Mouse (Mus musculus) left cerebral cortex, postnatal 4 days (tissue): ENCODE data around the gene Pced1b. TPM values are rescaled to one million over a fixed set of nuclear protein-coding genes. Genes with fewer than 3 reads are reported as not detected.
"Not testable (repeated sequence)": the region's sequence is repeated elsewhere in the genome, so short reads cannot be mapped to it uniquely, and the experiment has no call there.

Source experiments
- DNase-seq: peaks from one replicate; pipeline ENCODE4 v3.0.0-alpha.2; 2022
- intact Hi-C: fragments of 180-260 bp; cut with DNase I; formaldehyde crosslinking; loops from one replicate; pipeline ENCODE4 v1.15.1; 2025
- total RNA-seq, 2 experiments: library from RNA; stranded (reverse); gene quantifications; 2 replicates each; pipeline ENCODE4 v1.2.3; 2021

Gene Pced1b
- total RNA-seq, result 1 to 10 TPM; 9.4 to 9.6 TPM

GRCm38 (mm10) chr15:97246911-97247790 lies at the start of gene Pced1b, which contains the start of gene Amigo2:
Gene Pced1b (plus strand): TSS chr15:97247107.
Gene Amigo2 (minus strand): TSS chr15:97247287.
- intact Hi-C loops, result no loop called here
- peak; percentile 53 for DNase-seq

GRCm38 (mm10) chr15:97204889-97205288 lies 42.0 kb upstream of the Pced1b start:
- no peak for DNase-seq
- intact Hi-C loops, result no loop called here

- intact Hi-C loops, result no loop called here
- no peak for DNase-seq
These were observed 41.1 kb upstream of the Pced1b start for GRCm38 (mm10) chr15:97205776-97206175.

- intact Hi-C loops, result no loop called here
- DNase-seq, result no peak
These were observed 40.4 kb upstream of the Pced1b start for GRCm38 (mm10) chr15:97206506-97206905.

GRCm38 (mm10) chr15:97209754-97210153 lies 37.2 kb upstream of the Pced1b start:
- intact Hi-C loops, DNase-seq: not testable (repeated sequence)

GRCm38 (mm10) chr15:97212501-97213477 lies 34.1 kb upstream of the Pced1b start:
- intact Hi-C loops, result no loop called here
- DNase-seq, result no peak

- intact Hi-C loops, result no loop called here
- no peak for DNase-seq
These were observed 30.1 kb upstream of the Pced1b start for GRCm38 (mm10) chr15:97216843-97217242.

DNA sequence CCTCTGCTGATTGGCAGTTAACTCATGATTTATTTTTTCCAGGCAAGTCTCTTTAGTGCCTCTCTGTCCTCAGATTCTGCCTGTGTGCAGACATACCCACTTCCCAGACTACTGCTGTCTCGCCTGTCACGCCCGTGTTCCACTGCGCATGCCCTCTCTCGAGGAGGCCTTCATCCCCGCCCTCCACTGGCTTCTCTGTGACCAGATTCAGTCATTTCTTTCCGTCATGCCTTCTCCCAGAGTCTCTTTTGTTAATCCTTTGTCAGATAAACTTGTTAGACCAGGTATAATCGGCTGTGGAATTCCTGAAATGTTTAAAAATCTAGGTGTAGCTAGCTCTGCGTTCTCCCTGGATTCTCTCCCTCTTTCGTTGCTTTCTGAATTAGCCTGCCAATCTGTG lies 23.5 kb upstream of the Pced1b start:
- intact Hi-C loops, result no loop called here
- no peak for DNase-seq

GRCm38 (mm10) chr15:97224003-97224402 lies 22.9 kb upstream of the Pced1b start:
- intact Hi-C loops, result no loop called here
- DNase-seq, result no peak

GRCm38 (mm10) chr15:97229494-97230077 lies 17.3 kb upstream of the Pced1b start:
- no peak for DNase-seq
- intact Hi-C loops, result no loop called here

DNA sequence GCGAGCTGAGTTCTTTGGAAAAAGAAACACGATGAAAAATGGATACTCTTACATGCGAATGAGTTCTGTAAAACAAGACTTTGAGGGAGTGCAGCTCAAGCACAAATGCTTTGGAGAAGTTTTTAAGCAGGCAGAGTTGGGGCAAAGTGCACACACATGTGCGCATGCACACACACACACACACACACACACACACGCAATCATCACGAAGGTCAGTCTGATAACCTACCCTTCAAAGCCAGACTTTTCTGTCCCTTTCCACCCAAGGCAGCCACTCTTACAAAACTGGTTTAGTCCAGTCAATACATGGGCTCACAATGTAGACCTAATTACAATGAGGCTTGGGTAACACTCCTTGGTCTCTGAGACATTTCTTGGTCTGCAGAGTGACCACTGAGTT lies 12.8 kb upstream of the Pced1b start:
- DNase-seq, result no peak
- intact Hi-C loops, result no loop called here

GRCm38 (mm10) chr15:97235183-97235582 lies 11.7 kb upstream of the Pced1b start:
- peak; percentile 58 for DNase-seq
- intact Hi-C loops, result no loop called here

DNA sequence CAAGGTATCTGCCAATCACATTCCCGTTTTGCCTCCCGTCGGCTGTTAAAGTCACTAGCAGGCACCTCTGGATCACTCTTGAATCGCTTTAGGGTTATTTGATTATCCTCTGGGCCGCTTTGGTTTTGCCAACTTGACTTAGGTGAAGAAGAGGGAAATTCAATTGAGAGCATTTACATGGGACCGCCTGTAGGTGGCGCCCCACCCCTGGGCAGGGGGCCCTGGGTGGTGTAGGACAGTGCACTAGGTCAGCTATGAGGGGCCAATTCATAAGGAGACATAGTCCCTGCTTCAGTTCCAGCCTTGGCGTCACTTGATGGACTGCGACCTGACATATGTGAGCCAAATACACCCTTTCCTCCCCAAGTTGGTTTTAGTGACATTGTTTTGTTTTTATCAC lies 10.0 kb upstream of the Pced1b start:
- intact Hi-C loops, result no loop called here
- no peak for DNase-seq

GRCm38 (mm10) chr15:97245392-97245791 lies 1.5 kb upstream of the Pced1b start:
- DNase-seq, result no peak
- intact Hi-C loops, result no loop called here

DNA sequence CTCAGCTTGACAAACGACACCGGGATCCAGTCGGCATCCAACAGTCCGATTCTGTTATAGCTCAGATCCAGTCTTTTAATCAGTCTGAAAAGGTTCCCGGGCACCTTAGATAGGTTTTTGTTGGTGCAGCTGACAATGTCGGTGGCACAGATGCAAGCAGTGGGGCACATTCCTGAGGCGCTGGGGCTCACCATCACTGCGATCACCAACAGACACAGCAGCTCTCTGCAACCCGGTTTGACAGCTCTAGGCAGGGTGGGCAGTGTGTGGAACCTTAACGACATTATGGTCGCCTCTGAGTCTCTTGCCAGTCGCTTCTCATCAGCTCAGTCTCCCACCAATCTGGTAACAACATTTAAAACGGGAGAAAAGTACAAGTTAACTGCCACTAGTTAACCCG lies 651 bp upstream of the Pced1b start:
- intact Hi-C loops, result no loop called here
- no peak for DNase-seq

- intact Hi-C loops, result no loop called here
- DNase-seq, result no peak
These were observed 869 bp downstream of the Pced1b start for GRCm38 (mm10) chr15:97247791-97248161.

DNA sequence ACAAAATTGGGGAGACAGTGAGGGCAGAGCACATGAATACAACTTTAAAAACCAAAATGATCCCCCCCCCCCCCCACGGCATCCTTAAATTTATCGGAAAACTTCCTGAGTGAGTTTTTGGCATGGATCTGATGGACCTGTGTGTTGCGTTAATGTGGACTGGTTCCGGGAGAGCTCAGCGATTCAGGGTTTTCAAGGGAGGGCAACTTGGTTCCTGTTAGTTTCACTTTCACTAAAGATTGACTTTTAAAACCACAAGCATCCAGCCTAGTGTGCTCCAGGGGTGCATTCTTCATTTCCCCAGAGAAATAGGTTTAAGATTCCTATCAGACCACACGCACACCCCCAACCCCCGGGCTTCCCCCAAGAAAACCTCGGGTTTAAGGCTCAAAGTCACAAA lies 1.4 kb downstream of the Pced1b start:
- intact Hi-C loops, result no loop called here

GRCm38 (mm10) chr15:97249322-97249721 lies 2.4 kb downstream of the Pced1b start:
- no peak for DNase-seq
- intact Hi-C loops, result no loop called here

More for the DNA sequence above, 1.4 kb downstream of the Pced1b start:
- no peak for DNase-seq

GRCm38 (mm10) chr15:97252493-97253034 lies 5.7 kb downstream of the Pced1b start:
- DNase-seq, result no peak
- intact Hi-C loops, result no loop called here

- intact Hi-C loops, result no loop called here
- DNase-seq, result no peak
These were observed 7.5 kb downstream of the Pced1b start for GRCm38 (mm10) chr15:97254375-97254774.

- intact Hi-C loops, result no loop called here
These were observed 8.9 kb downstream of the Pced1b start for GRCm38 (mm10) chr15:97255800-97256199.

More at GRCm38 (mm10) chr15:97255800-97256199, 8.9 kb downstream of the Pced1b start:
- no peak for DNase-seq
